Mouse (Mus musculus): ENCODE measurements around the gene Garnl3.
A peak's percentile ranks its signal among the peaks of the same experiment; 100 is the strongest.

The Garnl3 gene

DNA sequence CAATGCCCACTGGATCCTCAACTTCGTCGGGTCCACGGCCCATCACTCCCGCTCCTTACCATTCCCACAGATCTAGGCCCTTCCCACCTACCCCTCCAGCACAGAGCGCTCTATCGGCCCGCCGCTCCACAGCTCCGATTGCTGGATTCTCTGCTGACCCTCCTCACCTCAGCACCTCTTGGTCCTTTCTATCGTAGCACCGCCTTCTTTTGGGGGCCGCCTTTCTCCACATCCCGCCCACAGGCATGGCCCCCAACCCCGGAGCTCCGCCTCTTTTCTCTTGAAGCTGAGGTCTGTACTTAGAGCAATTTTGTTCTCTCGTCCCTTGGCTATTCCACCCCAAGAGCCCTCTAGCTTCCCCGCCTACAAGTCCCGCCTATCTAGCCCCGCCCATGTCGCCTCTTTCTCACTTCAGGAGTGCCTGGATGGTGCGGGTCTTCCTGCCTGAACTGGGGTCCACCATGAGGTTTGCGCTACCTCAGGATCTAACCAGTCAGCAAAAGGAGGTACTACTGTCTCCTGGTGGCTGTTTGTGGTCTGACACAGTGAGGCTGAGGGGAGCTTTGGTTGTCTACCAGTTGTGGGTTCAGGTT lies at the start of gene Garnl3:
Gene Garnl3 (minus strand): TSS at position 155 of the 593 bp plus-strand sequence.
- peak; percentile 45 to 61 for DNase-seq

DNA sequence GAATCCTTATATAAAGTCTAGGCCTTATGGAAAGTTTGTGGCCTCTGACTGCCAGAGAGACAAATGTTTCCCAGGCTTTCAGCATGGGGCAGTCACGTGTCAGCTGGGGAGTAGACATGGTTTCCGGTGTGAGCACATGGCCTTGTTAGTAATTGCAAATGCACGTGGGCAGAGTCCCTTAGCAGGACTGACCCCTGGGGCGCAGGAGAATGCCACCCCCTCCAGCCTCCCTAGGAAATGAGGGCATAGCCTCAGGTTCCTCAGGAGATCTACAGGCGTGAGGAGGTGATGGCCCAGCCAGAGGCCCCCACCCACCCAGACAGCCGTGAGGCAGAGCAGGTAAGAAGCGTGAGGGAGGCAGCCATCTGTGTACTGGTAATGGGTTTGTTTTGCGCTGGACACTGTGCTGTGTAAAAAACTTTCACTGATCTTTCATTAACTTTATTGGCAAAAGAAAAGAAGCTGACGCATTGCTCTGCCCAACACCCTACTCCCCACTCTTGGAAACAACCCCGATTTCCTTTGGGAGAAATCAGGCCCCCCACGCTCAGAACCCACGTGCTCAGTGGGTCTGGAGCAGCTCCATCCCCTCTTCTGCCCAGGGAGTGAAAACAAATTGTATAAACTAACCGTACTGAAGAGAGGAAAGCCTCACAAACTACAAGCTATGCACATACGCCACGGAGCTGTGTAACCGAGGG lies 48.6 kb upstream of the Garnl3 start:
- no peak for DNase-seq

DNA sequence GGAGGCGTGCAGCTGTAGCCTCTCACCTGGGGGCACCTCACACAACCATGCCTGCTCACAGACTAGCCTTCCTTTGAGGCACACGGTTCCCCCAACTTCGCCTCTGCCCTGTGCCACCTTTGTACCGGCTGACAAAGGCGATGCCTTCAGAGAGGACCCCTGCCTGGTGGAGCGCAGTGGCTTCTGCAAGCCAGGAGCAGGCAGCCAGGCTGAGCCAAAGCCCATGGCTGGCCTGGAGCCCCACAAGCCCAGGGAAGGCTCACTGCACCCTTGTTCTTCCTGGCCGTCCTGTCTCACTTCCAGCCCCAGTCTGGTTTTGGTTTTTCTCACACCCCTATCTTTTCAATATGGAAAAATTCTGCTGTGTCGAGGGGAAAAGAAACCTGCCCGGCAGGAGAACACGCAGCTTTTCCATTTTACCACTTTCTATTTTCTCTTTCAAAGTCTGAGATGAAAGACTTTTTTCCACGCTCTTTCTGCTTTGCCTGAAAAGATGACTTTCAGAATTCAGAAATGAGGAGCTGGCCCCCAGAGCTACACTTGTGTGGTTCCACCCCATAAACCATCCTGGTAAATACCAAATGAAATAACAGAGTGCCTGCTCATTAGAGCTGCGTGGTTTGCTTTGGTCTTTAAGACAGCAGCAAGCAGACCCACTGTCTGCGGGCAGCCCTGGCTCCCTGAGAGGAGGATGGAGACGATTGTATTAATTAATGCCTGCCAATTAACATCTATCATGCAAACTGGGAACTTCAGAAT lies 47.9 kb upstream of the Garnl3 start:
- DNase-seq: no peak

DNA sequence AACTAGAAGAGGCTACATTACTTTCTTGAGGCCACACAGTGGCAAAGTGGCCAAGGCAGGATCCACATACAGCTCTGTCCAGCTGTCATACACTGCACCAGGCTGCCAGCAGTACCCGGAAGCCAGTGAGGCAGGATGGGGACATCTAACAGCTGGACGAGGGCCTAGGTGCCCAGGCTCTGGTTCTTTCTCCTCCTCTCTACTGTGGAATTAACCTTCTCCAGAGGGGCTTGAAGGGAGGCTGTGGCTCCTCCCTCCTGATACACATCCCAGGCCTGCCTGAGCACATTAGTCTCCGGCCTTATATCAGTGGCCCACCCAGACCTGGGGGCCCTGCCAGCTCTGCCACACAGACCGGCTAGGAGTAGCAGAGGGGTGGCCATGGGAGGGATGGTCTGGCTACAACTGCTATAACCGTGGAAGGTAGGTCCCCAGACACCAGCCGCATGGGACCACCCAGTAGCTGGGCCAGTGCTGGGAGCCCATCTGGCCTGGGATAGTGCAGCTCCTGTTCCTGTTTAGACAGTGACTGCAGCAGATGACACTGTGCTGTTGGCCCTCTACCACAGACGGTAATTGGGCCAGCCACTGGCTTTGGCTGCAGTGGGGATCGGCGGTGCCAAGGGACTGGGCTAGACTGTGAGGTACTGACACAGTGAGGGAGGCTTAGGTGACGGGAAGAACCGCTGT lies 46.9 kb upstream of the Garnl3 start:
- DNase-seq: no peak

DNA sequence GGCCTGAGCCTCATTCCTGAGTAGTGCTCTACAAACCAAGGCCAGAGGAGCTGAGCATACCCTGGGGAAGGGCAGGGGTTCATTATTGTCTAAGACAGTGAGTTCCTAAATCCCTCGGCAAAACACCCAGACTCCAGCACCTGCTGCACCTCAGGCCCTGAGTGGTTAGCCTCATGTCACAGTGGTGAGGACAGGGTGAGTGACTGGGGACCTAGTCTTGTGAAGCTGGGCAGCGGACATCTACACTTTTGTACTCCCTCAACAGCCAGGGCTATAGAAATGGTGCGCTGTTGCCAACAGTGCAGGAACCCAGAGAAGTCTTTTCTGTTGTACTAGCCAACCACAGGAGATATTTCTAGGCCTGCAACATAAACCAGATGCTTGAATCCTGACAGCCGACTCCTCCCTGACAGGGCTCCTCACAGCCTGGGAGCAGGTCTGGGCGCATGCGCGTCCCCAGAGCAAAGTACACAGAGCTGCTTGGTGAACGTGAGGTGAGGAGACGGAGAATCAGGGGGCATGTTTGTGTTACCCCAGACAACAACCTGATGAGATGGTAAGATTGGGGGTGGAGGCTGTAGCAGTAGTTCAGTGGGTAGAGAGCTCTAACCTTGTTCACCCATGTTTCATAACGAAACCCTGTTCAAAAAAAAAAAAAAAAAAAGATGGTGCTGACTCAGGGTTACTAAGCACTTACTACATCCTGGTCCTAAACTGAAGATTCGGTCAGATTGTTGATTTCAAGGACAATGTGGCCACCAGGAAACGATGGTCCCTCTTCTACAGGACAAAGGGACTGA lies 46.2 kb upstream of the Garnl3 start:
- DNase-seq: no peak

DNA sequence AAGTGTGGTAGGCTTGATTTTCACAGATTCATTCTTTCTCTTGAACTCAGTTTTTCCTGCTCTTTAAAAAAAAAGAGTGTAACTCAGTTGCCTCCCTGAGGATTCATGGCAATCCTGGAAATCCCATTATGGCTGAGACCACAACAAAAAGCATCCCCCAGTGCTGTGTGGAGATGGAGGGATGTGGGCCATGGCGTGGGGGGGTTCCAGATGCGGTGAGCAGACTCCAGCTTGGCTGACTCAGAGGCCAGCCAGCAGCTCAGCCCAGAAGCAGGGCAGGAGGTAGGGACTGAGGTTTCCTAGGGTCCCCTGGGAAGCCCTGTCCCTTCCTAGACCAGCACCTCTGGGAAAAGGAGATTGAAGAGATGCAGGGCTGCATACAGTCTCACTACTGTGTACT lies 45.5 kb upstream of the Garnl3 start:
- no peak for DNase-seq

DNA sequence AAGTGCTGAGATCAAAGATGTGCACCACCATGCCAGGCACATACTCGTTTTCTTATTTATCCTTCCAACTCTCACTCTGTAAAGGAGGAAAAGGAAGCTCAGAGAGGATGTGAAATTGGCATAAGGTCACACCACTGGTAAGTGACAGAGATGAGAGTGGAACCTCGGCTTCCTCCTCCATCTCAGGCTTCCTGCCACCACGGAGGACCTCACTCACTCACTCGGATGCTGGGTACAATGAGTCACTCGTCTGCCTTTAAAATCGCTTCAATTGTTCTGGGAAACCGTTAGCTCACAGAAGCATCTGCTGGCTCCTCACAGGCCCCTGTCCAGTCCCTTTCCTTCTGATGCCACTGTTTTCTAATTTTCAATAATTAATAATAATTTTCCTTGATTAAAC lies 45.1 kb upstream of the Garnl3 start:
- DNase-seq: no peak

DNA sequence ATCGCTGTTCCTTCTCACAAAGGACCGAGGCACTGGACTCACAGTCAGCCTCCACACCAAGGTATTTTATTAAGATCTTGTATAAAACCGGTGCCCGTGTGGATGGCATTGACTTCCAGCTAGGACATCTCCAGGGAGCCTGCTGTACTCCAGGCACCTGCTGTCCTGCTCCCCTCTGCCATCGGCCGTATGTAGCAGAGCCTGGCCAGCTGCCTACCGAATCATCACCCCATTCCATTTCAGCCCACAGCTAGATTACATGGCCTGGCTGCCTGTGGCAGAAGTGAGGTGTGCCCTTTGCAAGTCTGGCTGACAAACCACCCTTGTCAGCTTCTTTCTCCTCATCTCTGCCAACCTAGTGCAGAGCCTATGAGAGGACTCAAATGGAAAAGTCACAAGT lies 42.2 kb upstream of the Garnl3 start:
- DNase-seq: no peak

DNA sequence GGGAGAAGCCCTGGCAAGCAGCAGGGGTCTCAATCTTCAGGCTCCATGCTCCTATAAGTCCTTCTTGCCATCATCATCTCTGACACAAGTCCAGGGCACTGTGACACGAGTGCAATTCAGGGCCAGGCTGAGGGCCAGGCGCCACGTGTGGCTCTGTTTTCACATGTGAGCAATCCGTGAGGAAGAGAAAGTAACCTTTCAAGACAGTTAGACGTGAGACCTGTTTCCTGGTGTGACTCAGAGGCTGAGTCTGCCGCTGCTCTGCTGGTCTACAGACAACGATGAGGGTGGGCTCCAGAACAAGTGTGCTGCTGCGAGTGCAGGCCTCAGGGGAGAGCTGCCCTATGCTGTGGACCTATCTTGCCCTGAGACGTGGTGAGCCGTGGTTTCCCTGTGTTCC lies 41.7 kb upstream of the Garnl3 start:
- no peak for DNase-seq

DNA sequence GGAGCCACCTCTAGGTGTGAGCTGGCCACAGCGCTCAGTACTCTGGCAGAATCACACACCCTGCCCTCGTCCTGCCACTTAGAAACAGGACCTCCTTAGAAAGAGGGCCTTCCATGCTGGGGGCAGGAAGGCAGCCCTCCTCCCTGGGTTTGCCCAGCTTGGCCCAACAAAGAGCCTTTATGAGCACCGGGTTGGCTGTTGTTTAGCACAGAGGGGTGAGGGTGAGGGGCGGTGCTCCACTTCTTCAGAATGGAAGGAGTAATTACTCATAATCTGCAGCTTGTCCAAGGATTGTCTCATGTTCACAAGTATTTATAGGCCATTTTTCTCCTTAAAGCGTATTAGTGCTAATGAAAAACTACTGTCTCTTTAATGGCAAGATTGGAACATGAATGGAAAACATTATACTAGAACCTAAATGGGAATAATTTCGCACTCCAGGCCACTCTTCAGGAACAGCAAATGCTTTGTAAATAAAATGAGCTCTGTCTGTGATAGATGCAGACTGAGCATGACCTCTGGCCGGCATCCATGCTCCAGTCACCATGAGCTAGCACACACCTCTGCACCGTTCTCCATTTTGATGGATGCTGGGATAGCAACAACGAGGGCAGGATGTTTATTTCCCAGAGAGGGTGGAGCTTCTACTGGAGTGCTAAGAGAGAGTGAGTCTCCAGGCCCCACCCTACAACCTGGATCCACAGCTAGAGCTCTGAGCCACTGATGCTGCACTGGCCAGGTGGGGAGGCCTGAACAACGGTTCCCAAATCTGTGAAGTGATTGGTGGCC lies 39.5 kb upstream of the Garnl3 start:
- DNase-seq: no peak

DNA sequence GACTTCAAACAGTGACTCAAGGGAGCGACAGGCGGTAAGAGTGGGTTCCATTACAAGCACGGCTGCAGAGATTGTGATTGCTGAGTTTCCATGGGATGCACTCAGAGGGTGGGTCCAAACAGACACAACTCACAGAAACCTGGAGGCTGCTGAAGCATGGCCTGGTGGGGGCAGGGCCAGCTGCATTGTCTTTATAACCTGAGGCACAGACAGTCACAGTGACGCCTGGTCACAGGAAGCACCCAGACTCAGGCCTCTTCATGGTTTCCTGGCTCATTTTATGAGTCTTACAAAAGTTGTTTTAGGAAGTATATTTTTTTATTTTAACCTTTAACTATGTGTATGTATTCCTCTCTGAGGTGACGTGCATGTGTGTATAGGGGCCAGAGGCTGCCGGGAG lies 38.0 kb upstream of the Garnl3 start:
- DNase-seq: no peak

DNA sequence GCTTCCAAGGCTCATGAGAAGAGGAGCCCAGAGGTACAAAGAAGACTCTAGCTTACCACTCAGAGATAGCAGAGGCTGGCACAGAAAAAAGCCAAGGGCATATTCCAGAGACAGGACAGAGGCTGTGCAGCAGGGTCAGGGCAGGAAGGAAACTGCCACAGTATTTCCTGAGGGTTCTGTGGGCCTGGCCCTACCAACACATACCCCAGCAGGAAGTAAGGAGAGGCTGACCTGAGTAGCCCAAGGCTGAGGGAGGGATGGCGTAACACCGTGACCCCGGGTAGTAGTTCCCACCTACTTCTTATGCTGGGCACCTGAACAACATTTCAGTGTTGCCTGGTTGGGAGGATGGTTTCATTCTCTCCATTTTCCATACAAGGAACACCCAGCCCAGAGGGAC lies 35.6 kb upstream of the Garnl3 start:
- no peak for DNase-seq

DNA sequence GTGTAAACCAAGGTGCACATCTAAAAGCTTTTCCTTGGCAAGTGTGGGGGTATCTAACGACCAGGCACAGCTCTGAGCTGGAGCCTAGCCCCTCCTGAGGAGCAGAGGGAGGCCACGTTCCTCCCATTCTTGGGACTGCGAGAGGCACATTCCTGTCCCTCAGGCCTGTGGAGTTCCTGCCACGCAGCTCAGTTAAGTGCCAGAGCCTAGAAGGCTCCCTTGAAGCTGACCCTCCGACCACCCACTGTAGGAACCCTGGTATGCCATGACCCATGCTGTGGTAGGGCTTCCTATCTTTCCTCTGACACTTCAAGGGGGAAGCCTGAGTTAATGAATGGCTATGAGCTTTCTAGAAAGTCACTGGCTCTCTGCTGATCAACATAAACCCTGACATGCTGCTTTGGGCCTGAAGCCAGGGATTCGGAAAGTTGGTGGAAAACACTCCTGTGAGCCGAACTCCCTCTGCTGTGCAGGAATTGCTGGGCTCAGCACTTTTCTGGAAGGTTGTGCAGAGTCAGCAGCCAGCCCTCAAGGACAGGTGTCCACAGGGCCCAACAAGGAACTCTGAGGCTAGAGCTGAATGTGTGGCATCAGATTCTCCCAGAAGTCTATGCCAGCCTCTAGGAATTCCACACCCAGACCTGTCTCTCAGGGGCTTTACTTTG lies 34.4 kb upstream of the Garnl3 start:
- DNase-seq: no peak

DNA sequence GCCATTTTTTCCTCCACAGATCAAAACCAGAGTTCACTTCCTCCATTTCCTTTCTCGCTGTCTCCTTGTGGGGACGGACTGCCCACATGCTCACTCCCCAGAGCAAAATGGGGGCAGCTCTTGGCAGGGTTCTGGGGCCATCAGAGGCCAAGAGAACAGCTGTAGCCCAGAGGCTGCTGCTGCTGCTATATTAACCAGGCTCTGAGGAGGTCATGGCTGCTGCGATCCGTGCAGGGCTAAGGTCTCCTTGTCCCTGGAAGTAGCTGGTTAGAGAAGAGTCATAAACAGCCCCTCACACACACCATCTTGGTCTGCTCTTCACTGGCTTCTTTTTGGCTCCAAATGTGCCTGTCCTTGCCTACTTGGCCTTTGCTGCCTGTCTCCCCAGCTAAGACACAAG lies 33.8 kb upstream of the Garnl3 start:
- DNase-seq: no peak

DNA sequence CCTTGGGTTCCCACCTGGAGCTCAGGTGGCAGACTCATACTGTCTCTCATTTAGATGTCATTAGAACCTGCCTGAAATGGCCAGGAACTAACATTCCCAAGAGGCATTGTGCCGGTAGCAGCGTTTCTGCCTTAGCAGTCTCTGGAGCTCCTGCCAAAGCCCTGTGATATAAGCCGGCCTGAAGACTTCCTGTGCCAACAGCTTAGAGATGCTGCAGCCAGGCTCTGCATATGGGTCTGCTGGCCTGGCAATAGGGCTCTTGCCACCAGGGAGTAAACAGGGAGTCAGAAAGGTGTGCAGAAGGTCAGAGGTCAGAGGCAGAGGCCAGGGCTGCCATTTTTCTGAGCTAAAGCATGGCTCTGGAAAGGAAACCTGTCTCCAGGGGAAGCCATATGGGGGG lies 33.2 kb upstream of the Garnl3 start:
- no peak for DNase-seq

DNA sequence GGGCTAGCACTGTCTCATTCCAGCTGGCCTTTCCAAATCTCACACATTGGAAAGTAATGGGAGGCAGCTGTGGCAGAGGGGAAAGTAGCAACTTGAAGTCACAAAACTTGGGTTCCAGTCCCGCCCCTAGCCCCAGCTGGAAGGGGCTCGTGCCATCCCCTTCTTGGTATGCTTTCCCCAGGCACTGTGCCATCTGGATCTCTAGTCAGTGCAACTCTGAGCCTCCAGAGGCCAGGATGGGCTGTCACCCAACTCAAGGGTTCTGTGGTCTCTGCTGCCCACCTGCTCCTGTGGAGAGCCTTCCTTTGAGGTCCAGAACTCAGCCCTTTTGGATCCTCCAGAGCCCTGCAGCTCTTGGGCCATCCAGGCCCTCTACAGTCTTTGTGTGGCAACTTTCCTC lies 30.7 kb upstream of the Garnl3 start:
- no peak for DNase-seq

DNA sequence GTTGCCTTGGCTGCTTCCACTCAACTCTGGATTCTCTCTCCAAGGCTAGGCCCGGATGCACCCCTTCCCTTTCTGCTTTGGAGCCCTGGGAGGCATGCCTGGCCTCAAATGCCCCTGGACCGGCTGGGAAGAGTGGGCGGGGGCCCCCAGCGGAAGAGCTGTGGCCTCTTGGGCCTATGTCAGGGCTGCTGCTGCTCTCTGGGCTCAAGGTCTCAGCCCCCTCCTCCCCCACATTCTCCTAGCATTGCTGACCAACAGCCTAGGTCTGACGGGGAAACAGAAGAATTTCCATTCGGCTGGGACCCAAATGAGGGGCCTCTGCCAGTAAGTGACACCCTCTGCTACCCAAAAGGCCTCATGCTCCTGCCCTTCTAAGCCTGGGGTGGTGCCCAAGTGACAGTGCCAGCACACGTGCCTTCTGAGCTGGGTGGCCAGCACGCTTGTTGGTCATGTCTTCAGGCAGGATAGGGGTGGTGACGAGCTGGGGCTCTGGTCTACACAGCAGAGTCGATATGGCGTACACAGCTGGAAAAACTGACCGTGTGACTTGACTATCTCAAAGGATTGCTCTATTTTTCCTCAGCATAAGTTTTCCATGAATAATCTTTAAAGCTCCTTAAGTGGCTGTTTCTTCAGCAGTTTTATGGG lies 29.0 kb upstream of the Garnl3 start:
- DNase-seq: no peak

DNA sequence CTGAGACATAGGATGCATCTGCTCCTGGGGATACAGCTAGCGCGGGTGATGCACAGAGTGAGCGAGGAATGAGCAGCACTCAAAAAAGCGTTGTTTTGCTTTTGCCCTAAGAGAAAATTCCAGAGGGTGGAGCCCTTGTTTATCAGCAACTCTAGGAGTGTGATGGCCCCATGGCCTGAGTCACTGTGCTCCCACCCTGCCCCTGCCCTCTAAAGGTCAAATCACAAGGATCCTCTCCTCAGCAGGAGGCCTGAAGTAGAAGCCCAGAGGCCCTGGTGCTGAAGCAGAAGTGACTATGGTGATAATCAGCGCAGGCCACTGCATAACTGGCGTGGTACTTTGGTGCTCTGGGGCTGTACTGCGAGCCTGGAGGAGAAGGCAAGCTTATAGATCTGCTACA lies 28.1 kb upstream of the Garnl3 start:
- DNase-seq: no peak

DNA sequence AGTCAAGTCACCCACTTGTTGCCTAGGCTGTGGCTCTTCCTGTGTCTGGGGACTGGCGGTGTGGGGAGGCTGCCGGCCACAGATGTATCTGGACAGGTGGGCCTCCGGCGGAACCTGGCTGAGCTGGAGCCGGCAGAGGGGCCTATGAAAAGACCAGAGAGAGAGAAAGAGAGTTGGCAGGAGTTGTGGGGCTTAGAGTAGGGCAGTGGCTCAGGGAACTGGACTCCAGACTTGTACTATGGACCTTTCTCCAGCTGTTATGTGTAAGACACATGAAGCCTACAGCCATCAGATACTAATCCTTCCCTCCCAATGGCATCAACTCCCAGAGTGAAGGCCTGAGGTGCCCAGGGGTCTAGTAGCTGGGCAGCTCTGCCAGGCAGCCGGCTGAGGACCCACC lies 27.4 kb upstream of the Garnl3 start:
- no peak for DNase-seq

DNA sequence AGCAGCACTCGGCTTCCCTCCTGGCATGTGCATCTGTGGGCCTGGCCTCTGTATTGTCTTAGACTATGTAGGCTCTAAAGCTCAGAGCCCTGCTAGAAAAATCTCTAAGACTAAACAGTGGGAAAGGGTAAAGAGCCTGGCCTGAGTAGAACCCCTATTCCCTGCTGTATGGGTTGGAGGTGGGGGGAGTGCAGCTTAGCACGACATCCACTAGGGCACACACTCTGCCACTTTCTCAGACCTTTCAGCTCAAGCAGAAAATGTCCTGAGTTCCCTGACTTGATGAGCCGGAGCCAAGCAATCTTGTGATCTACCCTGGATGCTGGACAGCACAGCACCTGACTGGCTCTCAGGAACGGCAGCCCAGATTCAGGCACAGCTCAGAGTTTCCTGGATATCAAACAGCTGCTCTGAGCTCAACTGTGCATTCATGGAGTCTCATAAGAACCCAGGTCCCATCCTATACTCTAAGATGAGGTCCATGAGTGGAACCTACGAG lies 24.9 kb upstream of the Garnl3 start:
- DNase-seq: no peak

Measured in spleen, adult 18-20 months (tissue).